In the genomic region with DNA sequence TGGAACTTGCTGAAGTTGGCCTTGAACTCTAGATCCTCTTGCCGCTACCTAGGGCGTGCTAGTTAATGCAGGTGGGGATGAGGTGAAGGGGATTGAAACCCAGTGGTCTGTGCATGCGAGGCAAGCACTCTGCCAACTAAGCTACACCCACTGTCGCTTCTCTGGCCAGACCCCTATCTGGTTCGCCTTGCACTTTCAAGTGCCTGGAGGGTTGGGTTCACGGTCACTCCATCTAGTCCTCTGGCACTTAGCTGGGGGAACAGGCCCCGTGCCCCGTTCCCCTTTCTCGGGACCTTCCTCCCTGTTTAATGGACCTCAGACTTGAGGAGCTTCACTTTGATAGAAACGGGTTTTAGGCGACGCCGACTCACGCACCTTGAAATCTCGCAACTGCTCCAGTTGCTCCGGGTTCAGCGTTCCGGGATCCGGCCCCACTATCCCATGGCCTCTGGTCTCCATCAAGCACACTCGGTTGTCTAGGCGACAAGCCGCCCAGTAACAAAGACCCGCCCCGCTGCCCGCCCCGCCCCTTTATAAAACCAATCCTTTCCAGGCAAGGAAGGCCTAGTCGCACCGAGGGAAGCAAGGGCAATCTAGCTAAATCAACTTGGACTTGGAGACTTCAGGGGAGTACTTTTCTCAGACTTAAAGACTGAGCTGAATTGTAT, we compare ENCODE assay signal across 9 mouse cellular contexts. TPM values are rescaled to one million over a fixed set of nuclear protein-coding genes. Genes with fewer than 3 reads are reported as not detected.
DNase-seq lines count a peak whose midpoint lies in the region; ATAC-seq lines count a peak whose summit lies in the region.
"Had no signal": no experiment of that assay in that cellular context is flagged by ENCODE, and none has a peak within 500 bp of the region (broad histone marks: within the 10 kb centered on the region; RNA-seq: fewer than 3 reads in every experiment).

No protein-coding gene starts in this region.

- H3K9me3 ChIP-seq in forebrain, embryonic 14.5 days (replicated peaks; ENCODE audit: control insufficient read depth, low read length), result no peaks in the 10 kb centered on the region
- no peaks in the 10 kb centered on the region for H3K9me3 ChIP-seq in hindbrain, embryonic 14.5 days (ENCODE audit: control insufficient read depth, low read length)
- no peaks in the 10 kb centered on the region for H3K9me3 ChIP-seq in liver, embryonic 11.5 days (ENCODE audit: control insufficient read depth, low read length)
- no peaks in the 10 kb centered on the region for H3K9me3 ChIP-seq in neural tube, embryonic 12.5 days

- peaks cover 24% of the 10 kb centered on the region for H3K4me1 ChIP-seq in forebrain, embryonic 14.5 days (ENCODE audit: control insufficient read depth, insufficient read depth, low read length)
- H3K4me1 ChIP-seq in hindbrain, embryonic 14.5 days (replicated peaks; ENCODE audit: control insufficient read depth, insufficient read depth, low read length), result peaks cover 19% of the 10 kb centered on the region
- no peaks in the 10 kb centered on the region for H3K4me1 ChIP-seq in liver, embryonic 11.5 days (replicated peaks; ENCODE audit: control insufficient read depth, insufficient read depth, low read length)
- H3K4me1 ChIP-seq in neural tube, embryonic 12.5 days, result peaks cover 24% of the 10 kb centered on the region

- no peaks in the 10 kb centered on the region for H3K36me3 ChIP-seq in forebrain, embryonic 14.5 days (ENCODE audit: control insufficient read depth, insufficient read depth, low read length)
- no peaks in the 10 kb centered on the region for H3K36me3 ChIP-seq in hindbrain, embryonic 14.5 days (replicated peaks; ENCODE audit: control insufficient read depth, insufficient read depth)
- no peaks in the 10 kb centered on the region for H3K36me3 ChIP-seq in liver, embryonic 11.5 days (ENCODE audit: control insufficient read depth, insufficient read depth, low read length)
- H3K36me3 ChIP-seq in neural tube, embryonic 12.5 days, result no peaks in the 10 kb centered on the region

- DNase-seq in ovary, adult 18-20 months (ENCODE audit: low spot score), result peak; percentile 33
- DNase-seq in ovary, postnatal 10 days (ENCODE audit: low spot score), result no peak
- DNase-seq in forebrain, embryonic 14.5 days (ENCODE audit: low spot score), result peak; percentile 73
- no peak for DNase-seq in hindbrain, embryonic 14.5 days (ENCODE audit: low spot score)
- peak; percentile 49 for DNase-seq in liver, embryonic 11.5 days (ENCODE audit: low spot score)
- no peak for DNase-seq in layer of hippocampus, postnatal 36 days

- peak; percentile 72 for ATAC-seq in forebrain, embryonic 14.5 days
- ATAC-seq in hindbrain, embryonic 14.5 days (ENCODE audit: low FRiP score), result peak; percentile 54; the same call in 1 of the 2 replicates
- 0 out of 2 replicates have a peak, but pooled peaks have one; percentile 51 for ATAC-seq in liver, embryonic 11.5 days (replicated peaks; ENCODE audit: low FRiP score)
- peak; percentile 68; the same call in 1 of the 2 replicates for ATAC-seq in neural tube, embryonic 12.5 days (ENCODE audit: low FRiP score, low read depth)
- ATAC-seq in CD4-positive, CD25-positive, alpha-beta regulatory T cell, adult 4 months, result no peak

- peak overlapping the region; percentile 1; the same call in 1 of the 2 replicates for H3K27ac ChIP-seq in forebrain, embryonic 14.5 days (ENCODE audit: low read depth, low read length)
- H3K27ac ChIP-seq in hindbrain, embryonic 14.5 days, result 0 out of 2 replicates have a peak overlapping the region, but pooled peaks have one; percentile 23
- no peak overlapping the region for H3K27ac ChIP-seq in liver, embryonic 11.5 days (ENCODE audit: low read depth, low read length)
- H3K27ac ChIP-seq in neural tube, embryonic 12.5 days, result no peak overlapping the region

- peak overlapping the region; percentile 22 for H3K4me3 ChIP-seq in forebrain, embryonic 14.5 days (ENCODE audit: low read depth, low read length)
- peak overlapping the region; percentile 21 for H3K4me3 ChIP-seq in hindbrain, embryonic 14.5 days (replicated peaks; ENCODE audit: low read length)
- no peak overlapping the region for H3K4me3 ChIP-seq in liver, embryonic 11.5 days (ENCODE audit: low read depth, low read length)
- H3K4me3 ChIP-seq in neural tube, embryonic 12.5 days, result peak overlapping the region; percentile 23; the same call in 1 of the 2 replicates

- H3K27me3 ChIP-seq in forebrain, embryonic 14.5 days (replicated peaks; ENCODE audit: control insufficient read depth, insufficient read depth, low read length), result no peaks in the 10 kb centered on the region
- no peaks in the 10 kb centered on the region for H3K27me3 ChIP-seq in hindbrain, embryonic 14.5 days (ENCODE audit: control insufficient read depth, insufficient read depth, low read length)
- H3K27me3 ChIP-seq in liver, embryonic 11.5 days (replicated peaks; ENCODE audit: control insufficient read depth, insufficient read depth, low read length), result no peaks in the 10 kb centered on the region
- H3K27me3 ChIP-seq in neural tube, embryonic 12.5 days (replicated peaks), result no peaks in the 10 kb centered on the region

- H3K4me2 ChIP-seq in forebrain, embryonic 14.5 days (ENCODE audit: low read length), result peak overlapping the region; percentile 54
- peak overlapping the region; percentile 53 for H3K4me2 ChIP-seq in hindbrain, embryonic 14.5 days (replicated peaks)
- H3K4me2 ChIP-seq in liver, embryonic 11.5 days, result peak overlapping the region; percentile 46
- H3K4me2 ChIP-seq in neural tube, embryonic 12.5 days (replicated peaks), result peak overlapping the region; percentile 61

- H3K9ac ChIP-seq in forebrain, embryonic 14.5 days (ENCODE audit: low read length), result peak overlapping the region; percentile 2; the same call in 1 of the 2 replicates
- 0 out of 2 replicates have a peak overlapping the region, but pooled peaks have one; percentile 28 for H3K9ac ChIP-seq in hindbrain, embryonic 14.5 days
- H3K9ac ChIP-seq in liver, embryonic 11.5 days (ENCODE audit: low read depth, low read length), result no peak overlapping the region
- peak overlapping the region; percentile 34; the same call in 1 of the 2 replicates for H3K9ac ChIP-seq in neural tube, embryonic 12.5 days

- 11% methylated on average over 28 of the region's 28 CpGs for WGBS in forebrain, embryonic 14.5 days
- 10% methylated on average over 28 of the region's 28 CpGs for WGBS in hindbrain, embryonic 14.5 days
- WGBS in liver, embryonic 11.5 days, result 16% methylated on average over 28 of the region's 28 CpGs
- 10% methylated on average over 28 of the region's 28 CpGs for WGBS in neural tube, embryonic 12.5 days

RNA-seq across cellular contexts. Expression of a gene that starts 5.5 kb away (rescaled TPM):
- 301 and 306 TPM in 2 replicates for polyA plus RNA-seq in forebrain, embryonic 14.5 days (2014; fragmentation: Nextera tagmentation; extraction: Ambion mirVana)
- 182 and 237 TPM in 2 replicates for polyA plus RNA-seq in hindbrain, embryonic 14.5 days (2014; fragmentation: Nextera tagmentation; extraction: Ambion mirVana)
- polyA plus RNA-seq in liver, embryonic 11.5 days (2014; fragmentation: Nextera tagmentation; extraction: Ambion mirVana), result 2.9 and 3.8 TPM in 2 replicates
- polyA plus RNA-seq in neural tube, embryonic 12.5 days (2016; fragmentation: Nextera tagmentation; extraction: Ambion mirVana), result 204 and 222 TPM in 2 replicates
- total RNA-seq in layer of hippocampus, postnatal 36 days (2021), result 100 to 1,000 TPM; 156 to 195 TPM
- polyA plus RNA-seq in CD4-positive, CD25-positive, alpha-beta regulatory T cell, adult 4 months (2017; shearing (Covaris generic)), result 1 to 10 TPM in 1 of 2 experiments, under 1 TPM in 1; 0.55 to 1.8 TPM

RNA-seq across cellular contexts. Expression of a gene that starts 7.6 kb away (rescaled TPM):
- polyA plus RNA-seq in forebrain, embryonic 14.5 days (2014; fragmentation: Nextera tagmentation; extraction: Ambion mirVana), result 14.7 and 19.2 TPM in 2 replicates
- polyA plus RNA-seq in hindbrain, embryonic 14.5 days (2014; fragmentation: Nextera tagmentation; extraction: Ambion mirVana), result 15.8 and 24.9 TPM in 2 replicates
- 0.53 TPM in 1 of 2 replicates, not detected in the other for polyA plus RNA-seq in liver, embryonic 11.5 days (2014; fragmentation: Nextera tagmentation; extraction: Ambion mirVana)
- 11.9 and 12.9 TPM in 2 replicates for polyA plus RNA-seq in neural tube, embryonic 12.5 days (2016; fragmentation: Nextera tagmentation; extraction: Ambion mirVana)
- 1 to 10 TPM; 5.7 to 6.3 TPM for total RNA-seq in layer of hippocampus, postnatal 36 days (2021)
- polyA plus RNA-seq in CD4-positive, CD25-positive, alpha-beta regulatory T cell, adult 4 months (2017; shearing (Covaris generic)), result 1 to 10 TPM in 1 of 2 experiments, not detected in 1; 1.4 TPM

RNA-seq across cellular contexts. Expression of a gene that starts 28.9 kb away (rescaled TPM):
- 0.38 and 0.78 TPM in 2 replicates for polyA plus RNA-seq in forebrain, embryonic 14.5 days (2014; fragmentation: Nextera tagmentation; extraction: Ambion mirVana)
- polyA plus RNA-seq in hindbrain, embryonic 14.5 days (2014; fragmentation: Nextera tagmentation; extraction: Ambion mirVana), result 0.89 and 1.2 TPM in 2 replicates
- 0.51 and 0.53 TPM in 2 replicates for polyA plus RNA-seq in liver, embryonic 11.5 days (2014; fragmentation: Nextera tagmentation; extraction: Ambion mirVana)
- 0.81 and 0.96 TPM in 2 replicates for polyA plus RNA-seq in neural tube, embryonic 12.5 days (2016; fragmentation: Nextera tagmentation; extraction: Ambion mirVana)
- total RNA-seq in layer of hippocampus, postnatal 36 days (2021), result not detected
- polyA plus RNA-seq in CD4-positive, CD25-positive, alpha-beta regulatory T cell, adult 4 months (2017; shearing (Covaris generic)), result under 1 TPM in 1 of 2 experiments, not detected in 1; 0.94 TPM
- total RNA-seq: layer of hippocampus, adult 18-20 months had no signal

RNA-seq across cellular contexts. Expression of a gene that starts 29.5 kb away (rescaled TPM):
- polyA plus RNA-seq in forebrain, embryonic 14.5 days (2014; fragmentation: Nextera tagmentation; extraction: Ambion mirVana), result 57.2 and 58.6 TPM in 2 replicates
- 58.4 and 59.9 TPM in 2 replicates for polyA plus RNA-seq in hindbrain, embryonic 14.5 days (2014; fragmentation: Nextera tagmentation; extraction: Ambion mirVana)
- 84.9 and 87.3 TPM in 2 replicates for polyA plus RNA-seq in liver, embryonic 11.5 days (2014; fragmentation: Nextera tagmentation; extraction: Ambion mirVana)
- polyA plus RNA-seq in neural tube, embryonic 12.5 days (2016; fragmentation: Nextera tagmentation; extraction: Ambion mirVana), result 65.1 and 67.6 TPM in 2 replicates
- total RNA-seq in layer of hippocampus, postnatal 36 days (2021), result 10 to 100 TPM; 44.7 to 45.3 TPM
- polyA plus RNA-seq in CD4-positive, CD25-positive, alpha-beta regulatory T cell, adult 4 months (2017; shearing (Covaris generic)), result 10 to 100 TPM; 47.2 to 47.6 TPM

RNA-seq across cellular contexts. Expression of a gene that starts 59.5 kb away (rescaled TPM):
- polyA plus RNA-seq in forebrain, embryonic 14.5 days (2014; fragmentation: Nextera tagmentation; extraction: Ambion mirVana), result 59.8 and 61.9 TPM in 2 replicates
- polyA plus RNA-seq in hindbrain, embryonic 14.5 days (2014; fragmentation: Nextera tagmentation; extraction: Ambion mirVana), result 45.8 and 53.5 TPM in 2 replicates
- polyA plus RNA-seq in liver, embryonic 11.5 days (2014; fragmentation: Nextera tagmentation; extraction: Ambion mirVana), result 10.4 and 11.4 TPM in 2 replicates
- 47.3 and 55.5 TPM in 2 replicates for polyA plus RNA-seq in neural tube, embryonic 12.5 days (2016; fragmentation: Nextera tagmentation; extraction: Ambion mirVana)
- 10 to 100 TPM; 39.1 to 43.4 TPM for total RNA-seq in layer of hippocampus, postnatal 36 days (2021)
- 10 to 100 TPM; 11.4 to 11.6 TPM for polyA plus RNA-seq in CD4-positive, CD25-positive, alpha-beta regulatory T cell, adult 4 months (2017; shearing (Covaris generic))

Comparison
In these comparisons a context has a peak if more than half of its experiments do, and no peak if none do; other contexts are left out.
1. DNase-seq: peak in ovary, adult 18-20 months (single experiment), forebrain, embryonic 14.5 days (single experiment) and liver, embryonic 11.5 days (single experiment); none in ovary, postnatal 10 days (single experiment), hindbrain, embryonic 14.5 days (single experiment) and layer of hippocampus, postnatal 36 days (0 of 2).
2. H3K27ac ChIP-seq: peak in forebrain, embryonic 14.5 days (single experiment) and hindbrain, embryonic 14.5 days (single experiment); none in liver, embryonic 11.5 days (single experiment) and neural tube, embryonic 12.5 days (single experiment).
3. RNA of a gene that starts 5.5 kb away (polyA plus RNA-seq): 301 to 306 TPM in forebrain, embryonic 14.5 days, 182 to 237 TPM in hindbrain, embryonic 14.5 days and 204 to 222 TPM in neural tube, embryonic 12.5 days; 2.9 to 3.8 TPM in liver, embryonic 11.5 days and 0.55 to 1.8 TPM in CD4-positive, CD25-positive, alpha-beta regulatory T cell, adult 4 months; every median in the first group is over 10 times any median in the second.
4. Peak in every context shown above with its lines, with median percentiles within 50 percentile points of each other: H3K4me2 ChIP-seq.